Mouse (Mus musculus) heart, embryonic 12.5 days (tissue): ENCODE results near the gene Gnpnat1. TPM values are rescaled to one million over a fixed set of nuclear protein-coding genes. Genes with fewer than 3 reads are reported as not detected.

Experiments
- ATAC-seq: fragments of 200-750 bp; cut with Nextera tagmentation; 2 replicates; pipeline ENCODE4 v1.8.0; 2017; ENCODE audit warnings: moderate TSS enrichment, moderate library complexity; ENCODE audit not compliant: insufficient number of reproducible peaks, low FRiP score
- H3K27ac ChIP-seq: fragments of 300-500 bp; sonication (generic); 2 replicates; pipeline ENCODE4 v1.5.1; 2016; ENCODE audit warnings: mild to moderate bottlenecking, moderate library complexity; ENCODE audit not compliant: poor library complexity, severe bottlenecking
- H3K27me3 ChIP-seq: fragments of 300-500 bp; sonication (generic); replicated peaks from 2 replicates; pipeline ENCODE4 v1.6.1; 2016; ENCODE audit warnings: mild to moderate bottlenecking, moderate library complexity
- H3K36me3 ChIP-seq: fragments of 300-500 bp; sonication (generic); 2 replicates; pipeline ENCODE4 v1.6.1; 2016; ENCODE audit warnings: mild to moderate bottlenecking, moderate library complexity
- H3K4me1 ChIP-seq: fragments of 300-500 bp; sonication (generic); replicated peaks from 2 replicates; pipeline ENCODE4 v1.6.1; 2016; ENCODE audit warnings: mild to moderate bottlenecking
- H3K4me2 ChIP-seq: fragments of 300-500 bp; sonication (generic); 2 replicates; pipeline ENCODE4 v1.6.1; 2016; ENCODE audit warnings: mild to moderate bottlenecking, moderate library complexity
- H3K4me3 ChIP-seq: fragments of 300-500 bp; sonication (generic); 2 replicates; pipeline ENCODE4 v1.5.1; 2016; ENCODE audit warnings: mild to moderate bottlenecking
- H3K9ac ChIP-seq: fragments of 300-500 bp; sonication (generic); 2 replicates; pipeline ENCODE4 v1.6.1; 2016; ENCODE audit warnings: mild to moderate bottlenecking, moderate library complexity
- H3K9me3 ChIP-seq: fragments of 300-500 bp; sonication (generic); replicated peaks from 2 replicates; pipeline ENCODE4 v1.6.1; 2016; ENCODE audit warnings: mild to moderate bottlenecking, moderate library complexity
- WGBS: fragments of 180-500 bp; shearing (Covaris S2); methylation state at CpG from one replicate; pipeline ENCODE4 v1.1.7; 2016; 5-methylcytosine and 5-hydroxymethylcytosine counted together
- polyA plus RNA-seq: library from polyadenylated mRNA; unstranded; fragments of >200 nt; fragmentation: Nextera tagmentation; extraction: Ambion mirVana; gene quantifications from 2 replicates; pipeline ENCODE4 v1.2.1, GENCODE M21; 2016

Gene Gnpnat1
- polyA plus RNA-seq, 1 experiment from 2014 or later, result 30.5 TPM

DNA sequence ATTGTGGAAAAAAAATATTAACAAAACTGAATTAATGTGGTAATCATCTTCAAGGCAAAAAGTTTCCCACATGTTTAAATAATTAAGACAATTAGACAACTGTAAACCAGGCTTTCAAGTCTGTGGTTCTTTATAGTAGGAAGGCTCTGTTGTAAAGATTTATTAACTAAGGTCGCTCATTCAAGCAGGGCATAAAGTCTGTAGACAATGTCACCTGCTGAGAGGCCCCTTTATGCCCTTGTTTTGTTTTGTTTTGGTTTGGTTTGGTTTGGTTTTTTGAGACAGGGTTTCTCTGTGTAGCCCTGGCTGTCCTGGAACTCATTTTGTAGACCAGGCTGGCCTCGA lies 34.2 kb upstream of the Gnpnat1 start:
- H3K36me3 ChIP-seq, result no peaks in the 10 kb centered on the region
- no peaks in the 10 kb centered on the region for H3K9me3 ChIP-seq
- no peak overlapping the region for H3K4me3 ChIP-seq
- H3K4me1 ChIP-seq, result peaks cover 18% of the 10 kb centered on the region
- H3K4me2 ChIP-seq, result no peak overlapping the region
- 93% methylated on average over 2 of the region's 2 CpGs for WGBS
- no peak overlapping the region for H3K9ac ChIP-seq
- H3K27me3 ChIP-seq, result no peaks in the 10 kb centered on the region
- no peak for ATAC-seq
- no peak overlapping the region for H3K27ac ChIP-seq

DNA sequence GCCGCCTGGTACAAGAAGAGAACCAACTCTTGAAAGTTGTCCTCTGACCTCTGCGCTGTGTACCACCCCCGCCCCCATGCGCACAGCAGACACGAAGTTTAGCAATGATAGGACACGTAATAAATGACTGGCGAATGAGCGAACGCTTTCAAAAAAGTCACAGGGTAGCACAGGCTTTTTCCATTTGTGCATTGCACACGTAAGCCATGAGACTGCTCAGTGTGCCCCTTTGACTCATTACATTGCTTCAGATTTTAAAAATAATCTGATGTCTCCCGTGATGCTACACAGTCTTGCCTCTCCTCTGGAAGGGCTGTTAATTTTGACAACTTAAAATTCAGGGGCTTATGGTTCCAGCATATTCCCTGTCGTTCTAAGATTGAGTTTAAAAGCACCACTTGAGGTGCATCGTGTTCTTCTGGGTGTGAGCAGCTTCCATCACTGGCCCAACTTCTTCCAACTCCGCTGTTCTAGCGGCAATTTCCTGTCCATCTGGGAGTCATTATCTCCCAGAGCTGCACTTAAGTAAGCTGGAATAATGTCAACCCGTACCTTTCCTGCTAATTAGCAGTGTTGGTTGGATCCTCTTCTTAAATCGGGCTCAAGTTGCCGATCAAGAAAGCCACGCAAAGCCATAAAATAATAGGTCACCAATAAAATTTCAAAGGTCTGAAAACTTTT lies 33.7 kb upstream of the Gnpnat1 start:
- Histone ChIP-seq H3K36me3 (no peaks in the 10 kb centered on the region), H3K9me3 (no peaks in the 10 kb centered on the region), H3K27me3 (no peaks in the 10 kb centered on the region), H3K4me3 (no peak overlapping the region), H3K4me2 (no peak overlapping the region), H3K4me1 (peaks cover 18% of the 10 kb centered on the region), H3K9ac (no peak overlapping the region), H3K27ac (no peak overlapping the region)
- no peak for ATAC-seq
- 70% methylated on average over 19 of the region's 19 CpGs for WGBS

DNA sequence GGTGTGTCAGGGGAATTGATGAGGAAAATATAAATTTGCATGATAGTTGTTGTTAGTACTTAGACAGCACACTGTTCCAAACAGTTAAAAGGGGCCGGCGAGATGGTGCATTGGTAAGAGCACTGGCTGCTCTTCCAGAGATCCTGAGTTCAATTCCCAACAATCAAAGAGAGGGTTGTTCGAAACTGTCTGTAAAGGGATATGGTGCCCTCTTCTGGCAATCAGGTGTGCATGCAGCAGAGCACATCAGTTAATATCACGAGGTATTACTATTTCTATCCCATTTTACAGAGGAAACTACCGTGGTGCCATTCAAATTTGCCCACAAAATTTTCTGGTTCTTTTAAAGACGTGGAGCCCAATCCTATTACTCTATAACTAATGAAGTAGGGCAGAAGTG lies 29.5 kb upstream of the Gnpnat1 start:
- Histone ChIP-seq H3K4me1 (peaks cover 15% of the 10 kb centered on the region), H3K9ac (no peak overlapping the region), H3K9me3 (peaks cover 7% of the 10 kb centered on the region), H3K27me3 (no peaks in the 10 kb centered on the region), H3K36me3 (no peaks in the 10 kb centered on the region), H3K4me3 (no peak overlapping the region), H3K27ac (no peak overlapping the region), H3K4me2 (no peak overlapping the region)
- no peak for ATAC-seq
- 63% methylated on average over 6 of the region's 6 CpGs for WGBS

DNA sequence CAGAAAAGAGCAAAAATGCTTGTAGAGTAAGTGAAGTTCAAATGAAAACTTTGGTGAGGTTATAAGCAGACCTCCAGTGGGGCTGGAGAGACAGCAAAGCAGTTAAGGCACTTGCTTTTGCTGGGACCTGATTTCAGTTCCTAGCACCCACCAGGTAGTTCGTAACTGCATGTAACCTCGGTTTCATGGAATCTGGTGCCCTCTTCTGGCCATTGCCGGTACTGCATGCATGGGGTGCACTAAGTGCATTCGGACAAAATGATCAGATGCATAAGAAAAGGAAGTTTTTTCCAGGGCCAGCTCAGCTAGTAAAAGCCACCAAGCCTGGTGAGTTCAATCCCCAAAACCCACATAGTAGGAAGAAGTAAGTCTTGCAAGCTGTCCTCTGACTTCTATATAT lies 27.3 kb upstream of the Gnpnat1 start:
- H3K27me3 ChIP-seq, result no peaks in the 10 kb centered on the region
- no peak overlapping the region for H3K9ac ChIP-seq
- H3K27ac ChIP-seq, result no peak overlapping the region
- no peak for ATAC-seq
- H3K4me3 ChIP-seq, result no peak overlapping the region
- H3K9me3 ChIP-seq, result peaks cover 7% of the 10 kb centered on the region
- no peak overlapping the region for H3K4me2 ChIP-seq
- H3K4me1 ChIP-seq, result 0 out of 2 replicates have a peak, but pooled peaks cover under 1% of the 10 kb centered on the region
- no peaks in the 10 kb centered on the region for H3K36me3 ChIP-seq
- WGBS, result 67% methylated on average over 4 of the region's 4 CpGs

DNA sequence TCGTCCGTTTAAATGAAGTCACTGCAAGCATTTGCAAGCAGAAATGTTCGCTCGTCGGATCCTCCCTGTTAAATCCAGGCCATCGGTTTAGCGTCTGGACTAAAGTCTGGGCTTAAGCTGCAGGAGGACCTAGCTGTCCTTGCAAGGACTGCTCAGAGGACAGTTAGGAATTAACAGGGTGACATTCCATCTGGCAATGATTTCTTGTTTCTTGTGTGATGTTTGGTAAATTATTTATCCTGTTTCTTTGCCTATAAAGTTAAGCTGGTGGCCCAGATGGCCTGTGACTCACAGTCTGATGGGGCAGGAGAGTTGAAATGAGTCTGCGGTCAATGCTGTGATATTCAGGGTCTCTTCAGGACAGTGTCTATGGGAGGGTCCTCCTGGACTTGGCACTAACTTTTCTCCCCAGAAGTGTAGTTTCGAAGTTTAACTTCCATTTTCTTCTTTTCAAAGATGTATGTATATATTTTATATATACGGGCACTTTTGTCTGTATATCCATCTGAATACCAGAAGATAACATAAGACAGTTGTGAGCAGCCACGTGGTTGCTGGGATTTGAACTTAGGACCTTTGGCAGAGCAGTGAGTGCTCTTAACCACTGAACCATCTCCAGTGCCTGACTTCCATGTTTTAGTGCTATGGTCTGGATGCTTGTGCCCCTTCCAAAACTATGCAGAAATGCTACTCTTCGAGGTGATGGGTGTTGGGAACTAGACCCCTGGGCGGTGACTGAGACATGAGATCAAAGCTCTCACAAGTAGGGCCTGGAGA lies 25.5 kb upstream of the Gnpnat1 start:
- WGBS, result 89% methylated on average over 13 of the region's 13 CpGs

DNA sequence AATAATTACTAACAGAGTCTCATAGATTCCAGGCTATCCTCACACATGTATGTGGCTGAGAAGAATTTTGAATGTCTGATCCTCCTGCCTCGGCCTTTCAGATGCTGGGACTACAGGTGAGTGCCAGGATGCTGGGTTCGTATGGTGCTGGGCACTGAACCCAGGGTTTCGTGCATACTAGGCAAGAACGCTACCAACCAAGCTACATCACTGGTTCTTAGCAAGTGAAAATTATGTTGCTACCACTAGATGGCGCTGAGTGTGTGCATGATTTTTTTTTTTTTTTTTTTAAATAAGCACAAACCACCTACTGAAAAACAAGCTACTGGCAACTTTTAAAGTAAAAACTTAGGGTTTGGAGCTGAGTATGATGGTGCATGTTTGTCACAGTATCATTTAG lies 18.5 kb upstream of the Gnpnat1 start:
- Histone ChIP-seq H3K4me3 (no peak overlapping the region), H3K4me1 (no peaks in the 10 kb centered on the region), H3K9ac (no peak overlapping the region), H3K27ac (no peak overlapping the region), H3K36me3 (no peaks in the 10 kb centered on the region), H3K9me3 (peaks cover 4% of the 10 kb centered on the region; the same call in 1 of the 2 replicates), H3K4me2 (no peak overlapping the region), H3K27me3 (no peaks in the 10 kb centered on the region)
- WGBS, result 5% methylated on average over 5 of the region's 5 CpGs
- ATAC-seq, result no peak

More for the DNA sequence above, 25.5 kb upstream of the Gnpnat1 start:
- Histone ChIP-seq H3K27ac (no peak overlapping the region), H3K9ac (no peak overlapping the region), H3K4me1 (no peaks in the 10 kb centered on the region), H3K4me3 (no peak overlapping the region), H3K27me3 (no peaks in the 10 kb centered on the region), H3K4me2 (no peak overlapping the region), H3K9me3 (peaks cover 11% of the 10 kb centered on the region), H3K36me3 (no peaks in the 10 kb centered on the region)
- no peak for ATAC-seq

DNA sequence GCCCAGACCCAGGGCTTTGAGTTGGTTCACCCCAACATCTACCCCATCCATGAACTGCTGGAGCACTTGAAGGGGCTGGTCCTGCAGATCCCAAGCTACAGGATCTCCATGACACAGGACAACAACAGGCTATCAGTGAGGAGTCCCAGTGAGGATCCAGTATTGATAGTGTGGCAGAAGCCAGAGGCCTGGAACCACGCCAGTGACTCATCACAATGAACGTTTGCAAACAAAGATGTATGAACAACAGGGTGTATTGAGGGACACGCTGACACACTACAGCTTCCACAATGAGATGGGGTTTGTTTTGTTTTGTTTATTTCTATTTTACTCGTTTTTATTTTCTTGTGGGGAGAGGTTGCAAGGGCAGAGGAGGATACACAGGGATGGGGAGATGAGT lies 17.7 kb upstream of the Gnpnat1 start:
- H3K4me2 ChIP-seq, result no peak overlapping the region
- peaks cover 4% of the 10 kb centered on the region; the same call in 1 of the 2 replicates for H3K9me3 ChIP-seq
- no peaks in the 10 kb centered on the region for H3K4me1 ChIP-seq
- ATAC-seq, result no peak
- H3K4me3 ChIP-seq, result no peak overlapping the region
- 62% methylated on average over 4 of the region's 4 CpGs for WGBS
- H3K27ac ChIP-seq, result no peak overlapping the region
- H3K27me3 ChIP-seq, result no peaks in the 10 kb centered on the region
- no peaks in the 10 kb centered on the region for H3K36me3 ChIP-seq
- no peak overlapping the region for H3K9ac ChIP-seq

DNA sequence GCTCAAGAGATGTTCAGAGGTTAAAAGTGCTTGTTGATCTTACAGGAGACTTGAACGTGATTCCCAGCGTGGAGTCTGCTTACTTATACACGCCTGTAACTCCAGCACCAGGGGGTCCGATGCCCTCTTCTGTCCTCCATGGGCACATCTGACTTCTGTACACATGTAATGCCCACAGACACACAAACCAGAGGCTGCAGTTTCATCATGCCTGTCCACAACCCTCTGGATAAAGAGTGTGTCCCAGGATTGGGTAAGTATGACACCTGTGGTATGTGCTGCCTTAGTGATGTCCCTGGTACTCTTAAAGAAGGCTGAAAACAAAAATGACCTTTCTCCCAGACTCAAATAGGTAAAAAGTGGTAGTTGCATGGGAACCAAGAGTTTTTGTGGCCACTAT lies 14.6 kb upstream of the Gnpnat1 start:
- H3K27ac ChIP-seq, result no peak overlapping the region
- ATAC-seq, result no peak
- no peaks in the 10 kb centered on the region for H3K36me3 ChIP-seq
- H3K4me3 ChIP-seq, result no peak overlapping the region
- no peak overlapping the region for H3K4me2 ChIP-seq
- no peaks in the 10 kb centered on the region for H3K9me3 ChIP-seq
- H3K27me3 ChIP-seq, result no peaks in the 10 kb centered on the region
- no peaks in the 10 kb centered on the region for H3K4me1 ChIP-seq
- no peak overlapping the region for H3K9ac ChIP-seq
- WGBS, result 75% methylated on average over 4 of the region's 4 CpGs

DNA sequence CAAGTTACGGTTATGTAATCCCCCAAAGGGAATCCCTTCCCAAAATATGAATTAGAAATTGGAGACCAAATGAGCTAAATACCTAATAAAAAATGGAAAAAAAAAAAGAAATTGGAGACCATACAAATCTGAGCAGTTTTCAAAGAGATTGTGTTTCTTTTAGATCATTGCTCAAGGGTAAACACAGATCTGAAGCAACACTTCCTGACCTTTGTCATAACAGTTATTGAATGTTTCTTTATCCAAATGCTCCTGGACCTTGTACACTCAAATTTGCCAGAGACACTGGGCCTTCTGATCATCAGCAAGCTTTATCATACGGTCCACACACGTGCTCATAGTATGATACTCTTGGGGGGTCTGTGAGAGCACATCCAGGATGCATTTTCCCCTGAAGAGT lies 13.8 kb upstream of the Gnpnat1 start:
- Histone ChIP-seq H3K4me2 (no peak overlapping the region), H3K4me1 (no peaks in the 10 kb centered on the region), H3K4me3 (no peak overlapping the region), H3K36me3 (no peaks in the 10 kb centered on the region), H3K9ac (no peak overlapping the region), H3K27me3 (no peaks in the 10 kb centered on the region), H3K9me3 (no peaks in the 10 kb centered on the region), H3K27ac (no peak overlapping the region)
- WGBS, result 70% methylated on average over 3 of the region's 3 CpGs
- ATAC-seq, result no peak

DNA sequence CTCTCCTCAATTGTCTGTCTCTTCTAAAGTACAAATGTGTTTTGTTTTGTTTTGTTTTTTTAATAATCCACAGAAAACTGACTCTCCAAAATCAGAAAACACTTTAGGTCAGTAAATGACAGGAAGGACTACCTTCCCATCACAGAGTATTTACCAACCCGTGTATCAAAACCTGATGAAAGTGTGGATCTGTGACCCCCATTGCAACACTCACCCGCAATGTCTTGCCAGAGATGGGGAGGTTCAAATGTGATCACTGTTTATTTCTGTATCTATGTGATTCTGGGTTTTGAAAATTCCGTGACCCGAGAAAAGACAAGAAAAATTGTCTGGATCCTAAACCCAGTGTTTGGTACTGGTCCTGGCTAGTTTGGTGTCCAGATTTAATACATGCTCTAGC lies 11.6 kb upstream of the Gnpnat1 start:
- no peaks in the 10 kb centered on the region for H3K27me3 ChIP-seq
- no peak overlapping the region for H3K27ac ChIP-seq
- no peak for ATAC-seq
- no peaks in the 10 kb centered on the region for H3K9me3 ChIP-seq
- H3K4me3 ChIP-seq, result no peak overlapping the region
- no peaks in the 10 kb centered on the region for H3K4me1 ChIP-seq
- 82% methylated on average over 4 of the region's 4 CpGs for WGBS
- no peak overlapping the region for H3K9ac ChIP-seq
- no peaks in the 10 kb centered on the region for H3K36me3 ChIP-seq
- no peak overlapping the region for H3K4me2 ChIP-seq

DNA sequence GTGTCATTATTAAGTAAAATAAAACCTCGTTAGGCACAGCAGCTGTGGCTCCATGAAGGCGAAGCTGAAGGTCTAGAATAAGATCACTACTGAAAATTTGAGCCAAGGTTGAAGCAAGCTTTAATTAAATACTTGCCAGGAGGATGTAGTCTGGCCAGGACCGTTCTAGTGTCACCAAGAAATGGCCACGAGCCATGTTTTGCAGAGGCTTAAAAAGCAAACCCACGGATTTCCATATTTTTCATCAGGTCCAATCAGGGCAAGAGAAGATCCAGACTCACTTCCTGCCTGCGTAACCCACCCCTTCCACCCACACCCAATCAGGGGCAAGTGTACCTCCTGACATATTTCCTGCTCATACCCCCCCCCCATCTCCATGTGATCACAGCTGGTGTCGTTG lies 1.1 kb downstream of the Gnpnat1 start:
- no peaks in the 10 kb centered on the region for H3K36me3 ChIP-seq
- no peaks in the 10 kb centered on the region for H3K9me3 ChIP-seq
- WGBS, result 80% methylated on average over 7 of the region's 7 CpGs
- no peak overlapping the region for H3K27ac ChIP-seq
- no peak overlapping the region for H3K9ac ChIP-seq
- ATAC-seq, result no peak
- H3K4me3 ChIP-seq, result no peak overlapping the region
- H3K4me1 ChIP-seq, result no peaks in the 10 kb centered on the region
- no peak overlapping the region for H3K4me2 ChIP-seq
- H3K27me3 ChIP-seq, result no peaks in the 10 kb centered on the region
